Mouse (Mus musculus): Measurements from ENCODE around the gene Gm11127.
"Not testable (repeated sequence)": the region's sequence is repeated elsewhere in the genome, so short reads cannot be mapped to it uniquely, and the experiment has no call there.

The Gm11127 gene

DNA sequence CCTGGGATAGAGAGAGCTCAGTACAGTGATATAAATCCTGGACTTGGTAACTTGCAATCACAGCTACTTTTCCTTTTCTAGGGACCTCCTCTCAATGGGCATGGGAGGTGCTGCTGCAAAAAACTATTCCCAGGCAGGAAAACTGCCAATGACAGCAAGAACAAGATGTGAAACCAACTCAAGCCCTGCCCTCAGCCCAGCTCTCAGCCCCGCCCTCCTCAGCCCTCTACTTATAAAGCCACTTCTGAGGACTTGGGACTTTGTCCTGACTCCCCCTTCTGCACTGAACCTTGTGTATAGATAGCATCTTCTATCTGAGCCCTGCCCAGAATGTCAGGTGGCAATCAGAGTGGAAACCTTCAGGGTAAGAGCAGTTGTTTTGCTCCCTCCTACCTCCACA is at the start of gene Gm11127:
Gene Gm11127 (minus strand): TSS at position 10 of the 400 bp plus-strand sequence.
- in situ Hi-C loops (cut with MboI, MseI), result not testable (repeated sequence)

GRCm38 (mm10) chr17:36102091-36102490 is 43.9 kb upstream of the Gm11127 start:
- in situ Hi-C loops (cut with MboI, MseI), result not testable (repeated sequence)

GRCm38 (mm10) chr17:36099603-36100002 is 41.4 kb upstream of the Gm11127 start:
- in situ Hi-C loops (cut with MboI, MseI), result not testable (repeated sequence)

DNA sequence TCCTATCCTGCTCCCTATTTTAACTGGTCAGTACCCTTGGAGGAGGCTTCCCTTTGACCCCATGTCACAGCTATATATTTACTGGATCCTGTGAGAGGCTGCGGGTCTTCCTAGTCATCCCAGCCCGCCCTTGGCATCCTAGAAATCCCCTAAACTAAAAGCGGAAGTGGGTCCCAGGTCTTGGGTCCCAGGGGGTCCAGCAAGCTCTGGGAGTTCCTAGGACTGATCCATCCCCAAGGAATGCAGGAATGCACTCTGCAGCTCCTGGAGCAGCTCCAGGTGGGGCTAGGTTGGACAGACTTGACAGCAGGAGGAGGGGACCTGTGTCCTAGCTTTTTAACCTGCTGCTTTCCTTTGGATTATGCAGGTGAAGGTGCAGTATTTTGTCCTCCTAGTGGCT is 35.8 kb upstream of the Gm11127 start:
- in situ Hi-C loops (cut with MboI, MseI), result loop anchor here in 1 of 2 experiments (5.0 kb wide), 1 partner anchor 83 kb away; no protein-coding TSS in a partner anchor

DNA sequence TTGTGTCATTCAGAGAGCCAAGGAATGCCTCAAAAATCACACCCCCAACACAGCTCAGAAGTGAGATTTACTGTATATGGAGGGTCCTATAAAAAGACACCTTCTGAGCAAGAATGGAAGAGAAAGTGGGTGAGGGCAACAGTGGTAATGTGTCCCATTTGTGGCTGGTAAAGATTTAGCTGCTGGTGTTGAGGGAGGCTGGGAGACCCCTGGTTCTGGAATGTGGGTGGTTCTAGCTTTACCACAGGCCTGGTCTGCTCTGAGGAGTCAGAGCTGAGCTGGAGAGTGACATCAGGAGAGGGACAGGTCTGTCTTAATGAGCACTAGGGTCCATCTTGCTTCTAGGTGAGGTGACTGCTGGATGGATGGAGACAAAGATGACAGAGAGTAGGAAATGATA is 34.3 kb upstream of the Gm11127 start:
- in situ Hi-C loops (cut with MboI, MseI), result loop anchor here in 1 of 2 experiments (5.0 kb wide), 1 partner anchor 85 kb away; no protein-coding TSS in a partner anchor

DNA sequence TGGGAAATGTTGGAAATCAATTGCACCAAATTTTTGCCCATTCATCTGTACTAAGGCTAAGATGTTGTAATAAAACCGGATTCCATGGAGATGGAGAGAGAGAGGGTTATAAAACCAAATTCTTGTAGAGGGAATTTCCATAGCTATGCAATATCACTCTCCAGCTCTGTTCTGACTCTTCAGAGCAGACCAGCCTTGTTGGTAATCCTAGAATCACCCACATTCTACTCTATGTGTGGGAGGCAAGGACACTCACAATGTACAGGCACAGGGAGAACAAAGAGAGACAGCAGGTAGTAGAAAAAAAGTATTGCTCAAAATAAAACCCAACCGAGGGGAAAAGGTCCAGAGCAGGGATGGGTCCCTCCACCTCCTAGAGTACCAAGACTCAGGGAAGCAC is 33.8 kb upstream of the Gm11127 start:
- in situ Hi-C loops (cut with MboI, MseI), result loop anchor here in 1 of 2 experiments (5.0 kb wide), 1 partner anchor 85 kb away; no protein-coding TSS in a partner anchor

DNA sequence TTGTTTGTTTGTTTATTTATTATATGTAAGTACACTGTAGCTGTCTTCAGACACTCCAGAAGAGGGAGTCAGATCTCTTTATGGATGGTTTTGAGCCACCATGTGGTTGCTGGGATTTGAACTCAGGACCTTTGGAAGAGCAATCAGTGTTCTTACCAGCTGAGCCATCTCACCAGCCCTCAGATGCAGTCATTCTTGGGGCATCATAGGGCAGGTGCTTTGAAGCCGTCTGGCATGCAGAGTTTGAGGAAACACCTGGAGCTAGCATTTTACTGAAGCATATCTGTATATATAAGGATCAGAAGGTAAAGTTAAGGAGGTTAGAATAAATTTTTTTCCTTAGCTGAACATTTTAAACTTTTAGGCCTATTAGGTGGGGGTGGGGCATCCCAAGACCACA is 27.8 kb upstream of the Gm11127 start:
- in situ Hi-C loops (cut with MboI, MseI), result loop anchor here in 1 of 2 experiments (5.0 kb wide), 1 partner anchor 91 kb away; no protein-coding TSS in a partner anchor

DNA sequence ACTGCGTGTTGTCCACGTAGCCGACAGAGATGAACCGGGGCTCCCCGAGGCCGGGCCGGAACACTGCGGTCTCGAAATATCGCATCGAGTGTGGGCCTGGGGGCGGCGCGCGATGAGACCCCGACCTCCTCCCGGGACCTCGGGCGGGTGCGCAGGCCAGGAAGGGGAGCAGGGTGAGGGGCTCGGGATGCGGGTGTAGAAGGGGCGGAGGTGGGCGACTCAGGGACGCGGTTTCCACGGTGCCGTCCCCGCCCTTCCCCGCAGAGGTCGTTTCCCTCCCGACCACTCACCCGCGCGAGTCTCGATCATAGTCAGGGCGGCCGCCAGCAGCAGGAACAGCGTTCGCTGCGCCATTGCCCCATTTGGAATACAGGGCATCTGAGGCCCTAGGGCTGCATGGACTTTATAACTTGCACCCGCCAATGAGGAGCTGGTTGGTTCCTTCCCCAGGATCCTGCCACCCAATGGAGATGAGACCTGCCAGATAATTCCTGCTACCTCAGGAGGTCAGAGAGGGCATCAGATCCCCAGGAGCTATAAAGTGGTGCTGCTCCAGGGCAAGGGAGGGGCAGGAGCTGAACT is 25.8 kb upstream of the Gm11127 start:
- in situ Hi-C loops (cut with MboI, MseI), result loop anchor here in 1 of 2 experiments (5.0 kb wide), 2 partner anchors 87 to 113 kb away; no protein-coding TSS in a partner anchor

GRCm38 (mm10) chr17:36083266-36083869 is 25.2 kb upstream of the Gm11127 start:
- in situ Hi-C loops (cut with MboI, MseI), result loop anchor here in 1 of 2 experiments (5.0 kb wide), 2 partner anchors 86 to 114 kb away; no protein-coding TSS in a partner anchor

GRCm38 (mm10) chr17:36082519-36083232 is 24.5 kb upstream of the Gm11127 start:
- in situ Hi-C loops (cut with MboI, MseI), result loop anchor here in 1 of 2 experiments (5.0 kb wide), 2 partner anchors 85 to 115 kb away; no protein-coding TSS in a partner anchor

- in situ Hi-C loops (cut with MboI, MseI), result loop anchor here in 1 of 2 experiments (5.0 kb wide), 2 partner anchors 85 to 115 kb away; no protein-coding TSS in a partner anchor
Measured at GRCm38 (mm10) chr17:36081901-36082300, 23.7 kb upstream of the Gm11127 start.

DNA sequence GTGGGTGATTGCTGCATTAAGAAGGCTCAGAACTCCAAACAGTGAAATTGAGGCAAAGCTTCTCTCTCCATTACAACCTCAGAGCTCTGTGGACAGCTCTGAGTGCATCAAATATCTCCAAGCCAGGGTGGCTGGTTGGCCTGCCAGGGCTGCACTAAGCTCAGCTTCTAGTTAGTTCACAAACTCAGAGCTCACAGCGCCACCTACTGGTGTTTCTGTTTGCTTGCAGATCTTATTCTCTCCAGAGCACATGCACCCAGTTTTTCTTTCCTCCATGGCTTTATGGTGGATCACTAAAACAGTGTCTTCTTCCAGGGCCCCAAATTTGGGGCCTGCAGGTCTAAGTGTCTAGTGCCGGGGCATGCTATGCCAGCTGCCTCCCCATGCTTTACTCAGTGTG is 2.7 kb upstream of the Gm11127 start:
- in situ Hi-C loops (cut with MboI, MseI), result loop anchor here in 1 of 2 experiments (10.0 kb wide), 1 partner anchor 126 kb away; no protein-coding TSS in a partner anchor

GRCm38 (mm10) chr17:36057927-36058326 is 244 bp downstream of the Gm11127 start:
- in situ Hi-C loops (cut with MboI, MseI), result not testable (repeated sequence)

- in situ Hi-C loops (cut with MboI, MseI), result no loop called here
Measured at GRCm38 (mm10) chr17:36043286-36043685, 14.9 kb downstream of the Gm11127 start.

GRCm38 (mm10) chr17:36042610-36043169 is 15.5 kb downstream of the Gm11127 start, which contains the start of the genes H2-T22 and Gm6034:
H2-T22 (minus strand) TSS chr17:36042747.
Gm6034 (plus strand) TSS chr17:36042961.
- in situ Hi-C loops (cut with MboI, MseI), result not testable (repeated sequence)

GRCm38 (mm10) chr17:36042055-36042454 is 16.1 kb downstream of the Gm11127 start:
- in situ Hi-C loops (cut with MboI, MseI), result not testable (repeated sequence)

- in situ Hi-C loops (cut with MboI, MseI), result not testable (repeated sequence)
Measured at GRCm38 (mm10) chr17:36040604-36041003, 17.6 kb downstream of the Gm11127 start.

GRCm38 (mm10) chr17:36036126-36036525 is 22.0 kb downstream of the Gm11127 start:
- in situ Hi-C loops (cut with MboI, MseI), result not testable (repeated sequence)

DNA sequence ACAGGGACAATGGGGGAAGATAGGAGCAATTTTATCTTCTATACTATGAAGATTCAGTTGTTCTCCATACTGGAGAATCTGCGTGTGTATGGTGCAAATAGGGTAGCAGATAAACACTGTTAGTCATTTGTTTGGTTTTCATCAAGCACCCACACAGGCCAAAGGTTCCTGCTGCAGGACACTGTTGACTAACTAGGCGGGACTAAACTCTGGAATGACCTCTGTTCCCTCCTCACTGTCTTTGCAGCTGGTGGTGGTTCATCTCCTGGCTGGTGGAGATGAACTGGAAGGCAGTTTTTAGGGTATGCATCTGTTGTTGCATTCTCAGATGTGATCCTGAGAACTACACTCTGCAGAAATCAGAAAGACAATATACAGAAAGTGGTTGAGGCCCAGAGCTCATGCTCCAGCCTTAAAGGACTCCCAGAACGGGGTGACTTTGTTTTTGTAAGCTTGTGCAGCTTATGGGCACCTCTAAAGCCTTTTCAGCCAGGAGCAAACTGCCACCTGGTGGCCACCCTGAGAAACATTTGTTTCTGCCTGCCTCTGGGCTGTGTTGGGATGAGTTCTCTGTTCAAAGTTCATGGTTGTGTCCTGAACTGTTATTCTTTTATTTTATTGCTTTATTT is 23.0 kb downstream of the Gm11127 start:
- in situ Hi-C loops (cut with MboI, MseI), result not testable (repeated sequence)

DNA sequence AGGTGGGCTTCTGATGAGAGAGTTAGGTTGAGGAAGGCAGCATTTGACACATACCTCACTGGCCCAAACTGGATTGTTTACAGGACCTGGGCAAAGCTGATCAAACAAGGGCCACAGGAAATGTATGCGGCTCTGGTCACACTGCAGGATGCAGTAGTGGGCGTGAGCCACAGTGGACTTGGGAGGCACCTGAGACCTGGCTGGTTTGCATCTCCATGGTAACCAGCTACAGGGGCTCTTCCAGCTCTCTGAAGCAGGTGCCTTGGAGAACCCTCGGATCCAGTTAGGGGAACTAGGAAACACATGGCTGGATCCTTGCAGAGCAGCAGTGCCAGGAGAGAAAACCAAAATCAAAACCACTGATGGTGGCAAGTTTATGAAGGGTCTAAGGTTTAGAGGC is 23.6 kb downstream of the Gm11127 start:
- in situ Hi-C loops (cut with MboI, MseI), result loop anchor here (5.0 kb wide), 2 partner anchors 37 to 78 kb away; no protein-coding TSS in a partner anchor
